ENCODE assay signal across 14 mouse cellular contexts in genomic region chr1:151851976-151852375, GRCm38 (mm10).
"Had no signal": no experiment of that assay in that cellular context is flagged by ENCODE, and none has a peak within 500 bp of the region (broad histone marks: within the 10 kb centered on the region; RNA-seq: fewer than 3 reads in every experiment).

No protein-coding gene starts in this region.

- H3K9ac ChIP-seq: lung, embryonic 14.5 days; midbrain, embryonic 13.5 days; neural tube, embryonic 13.5 days; stomach, embryonic 15.5 days had no signal

- H3K27ac ChIP-seq: midbrain, embryonic 13.5 days; neural tube, embryonic 13.5 days; stomach, embryonic 15.5 days; stomach, postnatal 0 days had no signal

- H3K9me3 ChIP-seq: midbrain, embryonic 13.5 days; neural tube, embryonic 13.5 days; stomach, embryonic 15.5 days had no signal

- H3K4me1 ChIP-seq: midbrain, embryonic 13.5 days; neural tube, embryonic 13.5 days; stomach, embryonic 15.5 days had no signal

- DNase-seq: lung, adult 18-20 months; lung, postnatal 10 days; lung, postnatal 4 days; thymus, adult 2 months; thymus, postnatal 14 days; thymus, postnatal 36 days had no signal

- H3K27me3 ChIP-seq: midbrain, embryonic 13.5 days; neural tube, embryonic 13.5 days; stomach, embryonic 15.5 days had no signal

- H3K4me3 ChIP-seq: midbrain, embryonic 13.5 days; myocyte; neural tube, embryonic 13.5 days; stomach, embryonic 15.5 days had no signal

- ATAC-seq: midbrain, embryonic 13.5 days; midbrain, embryonic 16.5 days had no signal

- H3K36me3 ChIP-seq: midbrain, embryonic 13.5 days; neural tube, embryonic 13.5 days; stomach, embryonic 15.5 days had no signal

- H3K4me2 ChIP-seq: lung, embryonic 14.5 days; midbrain, embryonic 11.5 days; midbrain, embryonic 13.5 days; neural tube, embryonic 13.5 days; stomach, embryonic 15.5 days had no signal
